Mouse (Mus musculus): ENCODE data around the gene Kcnh1.

Gene Kcnh1

DNA sequence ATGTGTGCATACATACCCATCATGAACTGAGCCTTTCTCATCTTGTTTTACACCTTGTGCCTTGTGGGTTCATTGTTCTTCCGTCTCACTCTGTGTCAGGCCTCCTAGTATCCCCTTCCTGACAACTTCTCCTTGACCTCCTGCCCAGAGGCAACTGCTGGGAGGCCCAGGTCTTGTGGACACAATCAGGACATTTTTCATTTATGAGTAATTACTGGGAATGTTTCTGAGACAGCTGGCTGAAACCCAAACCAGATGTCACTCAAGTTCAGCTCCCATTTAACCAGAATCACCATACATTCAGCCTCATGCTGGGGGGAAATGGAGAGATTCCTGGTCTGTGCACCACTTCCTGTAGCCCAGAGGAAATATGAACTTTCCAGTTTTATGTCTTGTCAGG is 263.9 kb downstream of the Kcnh1 start:
- peak; percentile 63 for DNase-seq (ENCODE audit: extremely low read depth, insufficient read length, low spot score)

DNA sequence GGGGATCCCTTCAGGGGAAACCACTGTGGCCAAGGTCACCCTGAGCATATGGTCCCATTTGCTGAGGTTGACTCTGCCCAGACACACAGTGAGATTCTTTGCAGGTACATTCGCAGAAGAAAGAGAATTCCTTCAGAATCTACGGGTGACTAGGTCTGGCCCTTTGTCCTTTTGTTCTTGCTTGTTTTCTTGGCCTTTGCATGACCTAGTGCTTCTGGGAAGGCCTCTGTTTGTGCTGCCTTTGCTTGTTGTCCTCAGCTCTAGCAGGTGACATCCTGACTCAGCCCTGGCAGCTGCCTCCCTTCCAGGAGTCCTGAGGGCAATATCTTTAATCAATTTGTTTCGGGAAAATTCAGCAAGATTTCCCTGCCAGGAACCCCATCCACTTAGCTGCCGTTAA is 264.4 kb downstream of the Kcnh1 start:
- DNase-seq (ENCODE audit: extremely low read depth, insufficient read length, low spot score) = no peak

DNA sequence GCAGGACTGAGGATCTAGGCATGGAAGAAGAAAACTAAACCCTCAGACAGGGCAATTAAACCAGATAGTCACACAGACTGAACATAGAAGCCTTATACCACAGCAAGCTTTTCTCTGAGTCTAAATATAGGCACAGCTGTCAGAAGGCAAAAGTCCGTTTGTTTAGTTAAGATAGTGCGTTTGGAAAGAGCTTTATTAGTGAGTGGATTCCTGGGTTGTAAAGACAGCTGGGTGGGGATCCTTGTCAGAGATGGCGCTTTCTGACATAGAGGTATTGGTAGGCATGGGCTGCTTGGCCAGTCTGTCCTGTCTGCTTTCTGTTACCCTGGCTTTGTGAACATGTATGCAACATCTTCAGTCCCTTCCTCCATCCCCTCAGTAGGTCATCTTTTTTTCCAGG is 266.5 kb downstream of the Kcnh1 start:
- DNase-seq (ENCODE audit: extremely low read depth, insufficient read length, low spot score) = no peak

DNA sequence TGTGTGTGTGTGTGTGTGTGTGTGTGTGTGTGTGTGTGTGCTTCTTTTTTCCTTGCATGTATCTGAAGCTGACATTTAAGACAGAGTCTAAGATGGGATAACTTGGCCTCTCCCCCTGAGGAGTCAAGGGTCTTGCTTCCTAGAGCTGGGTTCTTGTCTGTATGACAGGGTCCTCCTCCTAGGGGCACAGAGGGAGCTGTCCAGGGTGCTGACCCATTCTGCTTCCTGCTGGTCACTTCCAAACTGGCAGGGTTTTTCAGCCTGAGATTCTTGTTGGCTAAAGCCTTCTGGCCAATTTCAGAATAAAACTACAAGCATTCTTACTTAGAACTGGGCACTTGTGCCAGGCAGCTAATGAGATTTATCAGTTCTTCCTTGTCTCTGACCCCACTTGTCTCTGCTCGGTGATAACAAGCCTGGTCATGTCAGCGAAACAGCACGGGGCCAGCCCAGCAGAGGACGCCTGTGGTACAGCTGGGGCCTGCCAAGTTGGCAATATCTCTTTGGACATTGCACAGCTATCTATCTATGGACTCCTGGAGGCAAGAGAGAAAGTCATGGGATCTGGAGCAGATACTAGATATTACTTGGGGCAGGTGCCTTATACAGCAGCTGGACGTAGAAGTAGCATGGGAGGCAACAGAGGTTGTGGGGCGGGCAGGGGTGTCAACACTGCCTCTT is 267.1 kb downstream of the Kcnh1 start:
- DNase-seq (ENCODE audit: extremely low read depth, insufficient read length, low spot score) = no peak

DNA sequence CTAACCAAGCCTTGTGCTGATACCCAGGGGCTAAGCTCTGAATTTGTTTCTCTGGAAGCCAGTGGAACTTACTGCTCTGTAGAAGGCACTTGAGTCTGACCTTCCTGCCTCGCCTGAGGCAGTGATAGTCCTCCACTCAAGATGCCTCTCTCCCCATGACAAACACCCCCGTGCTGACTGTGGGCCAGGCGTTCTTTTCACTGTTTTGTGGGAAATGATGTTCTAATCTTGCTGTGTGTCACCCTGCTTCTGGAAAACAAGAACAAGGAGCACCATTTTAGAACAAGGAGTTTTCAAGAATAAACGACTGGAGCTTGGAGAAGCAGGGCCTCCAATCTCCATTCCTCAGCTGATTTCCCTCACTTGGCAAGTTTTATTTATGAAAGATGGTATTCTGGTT is 273.2 kb downstream of the Kcnh1 start:
- no peak for DNase-seq (ENCODE audit: extremely low read depth, insufficient read length, low spot score)

DNA sequence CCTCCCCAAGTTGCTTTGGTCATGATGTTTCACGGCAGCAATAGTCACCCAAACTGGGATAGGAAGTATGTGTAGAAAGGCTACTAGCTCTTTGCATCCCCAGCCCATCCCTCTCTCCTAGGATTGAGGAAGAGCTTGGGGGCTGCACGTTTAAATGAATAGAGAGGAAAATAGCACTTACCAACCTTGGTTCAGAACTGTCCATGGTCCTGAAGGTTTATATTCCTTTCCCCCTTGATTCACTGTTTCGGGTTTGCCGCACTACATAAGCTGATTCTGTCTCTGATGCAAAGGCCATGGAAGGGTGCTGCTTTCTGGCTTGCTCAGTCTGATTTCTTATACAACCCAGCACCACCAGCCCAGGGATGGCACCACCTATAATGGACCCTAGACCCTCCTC is 281.8 kb downstream of the Kcnh1 start:
- no peak for DNase-seq (ENCODE audit: extremely low read depth, insufficient read length, low spot score)

DNA sequence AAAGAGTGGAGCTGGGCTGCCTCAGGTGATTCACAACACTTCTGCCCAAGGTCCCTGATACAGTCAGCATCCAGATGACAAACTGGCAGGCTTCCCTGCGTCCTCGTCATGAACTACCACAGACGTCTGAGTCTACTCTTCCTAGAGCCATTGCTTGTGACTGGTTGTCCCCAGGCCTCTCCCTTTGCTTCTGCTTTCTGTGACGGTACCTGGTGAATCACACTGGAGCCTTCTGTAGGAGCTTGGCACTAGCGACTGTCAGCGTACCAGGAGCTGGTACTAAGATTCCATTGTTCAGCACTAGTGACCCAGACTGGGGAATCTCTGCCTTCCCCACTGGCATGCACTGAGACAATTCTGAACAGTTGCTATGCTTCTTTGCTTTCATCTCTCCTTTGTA is 282.6 kb downstream of the Kcnh1 start:
- no peak for DNase-seq (ENCODE audit: extremely low read depth, insufficient read length, low spot score)

DNA sequence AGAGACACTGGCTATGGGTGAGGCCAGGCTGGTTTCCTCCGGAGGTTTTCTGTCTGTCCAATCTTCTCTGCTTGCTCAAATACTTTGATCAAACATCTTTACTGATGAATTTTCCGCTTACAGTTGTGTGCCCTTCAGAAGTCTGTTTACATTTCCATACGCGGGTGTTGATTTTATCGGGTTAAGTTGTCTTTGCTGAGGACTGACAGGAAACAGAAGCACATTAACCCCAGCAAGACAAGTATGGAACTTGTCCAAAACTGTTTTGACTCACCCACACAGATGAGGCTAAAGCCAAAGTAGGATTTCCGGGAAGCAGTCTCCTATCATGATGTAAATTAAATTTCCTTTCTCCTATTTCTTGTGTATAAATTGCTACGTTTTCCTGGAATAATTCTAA is 286.1 kb downstream of the Kcnh1 start:
- DNase-seq (ENCODE audit: extremely low read depth, insufficient read length, low spot score) = no peak

DNA sequence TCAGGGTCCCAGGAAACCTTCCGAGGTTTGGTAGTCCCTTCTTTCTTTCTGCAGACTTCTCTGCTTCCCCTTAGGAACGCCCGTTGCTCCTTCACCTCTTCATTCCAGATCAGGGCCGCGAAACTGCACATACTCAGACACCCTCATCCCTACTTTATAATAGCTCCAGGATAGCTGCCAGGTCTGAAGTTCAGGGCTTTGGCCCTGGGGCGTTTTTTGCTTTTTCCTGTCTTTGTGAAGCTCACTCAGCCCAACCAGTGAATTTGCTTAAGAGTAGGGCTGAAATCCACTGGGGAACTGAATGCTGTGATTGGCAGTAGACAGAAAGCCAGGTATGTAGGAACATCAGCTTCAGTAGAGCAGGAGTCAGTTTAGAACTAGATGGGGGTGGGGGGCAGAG is 287.0 kb downstream of the Kcnh1 start:
- no peak for DNase-seq (ENCODE audit: extremely low read depth, insufficient read length, low spot score)

DNA sequence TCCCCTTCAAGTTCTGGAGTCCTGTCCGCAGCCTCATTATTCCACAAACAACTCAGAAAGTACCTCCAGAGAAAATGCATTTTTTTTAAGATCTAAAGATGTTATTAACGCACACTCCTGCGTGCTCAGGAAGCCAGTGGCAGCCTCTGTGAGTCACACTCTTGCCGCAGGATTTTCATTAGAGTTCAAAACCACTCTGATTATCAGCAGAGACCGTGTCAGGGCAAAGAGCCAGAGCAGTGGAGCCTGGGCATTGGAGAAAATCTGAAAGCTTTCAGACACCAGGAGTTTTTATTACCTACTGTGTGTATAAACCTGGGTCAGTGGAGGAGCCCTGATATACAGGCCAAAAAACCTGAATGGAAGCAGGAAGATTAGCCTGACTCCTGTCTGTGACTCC is 287.6 kb downstream of the Kcnh1 start:
- no peak for DNase-seq (ENCODE audit: extremely low read depth, insufficient read length, low spot score)

DNA sequence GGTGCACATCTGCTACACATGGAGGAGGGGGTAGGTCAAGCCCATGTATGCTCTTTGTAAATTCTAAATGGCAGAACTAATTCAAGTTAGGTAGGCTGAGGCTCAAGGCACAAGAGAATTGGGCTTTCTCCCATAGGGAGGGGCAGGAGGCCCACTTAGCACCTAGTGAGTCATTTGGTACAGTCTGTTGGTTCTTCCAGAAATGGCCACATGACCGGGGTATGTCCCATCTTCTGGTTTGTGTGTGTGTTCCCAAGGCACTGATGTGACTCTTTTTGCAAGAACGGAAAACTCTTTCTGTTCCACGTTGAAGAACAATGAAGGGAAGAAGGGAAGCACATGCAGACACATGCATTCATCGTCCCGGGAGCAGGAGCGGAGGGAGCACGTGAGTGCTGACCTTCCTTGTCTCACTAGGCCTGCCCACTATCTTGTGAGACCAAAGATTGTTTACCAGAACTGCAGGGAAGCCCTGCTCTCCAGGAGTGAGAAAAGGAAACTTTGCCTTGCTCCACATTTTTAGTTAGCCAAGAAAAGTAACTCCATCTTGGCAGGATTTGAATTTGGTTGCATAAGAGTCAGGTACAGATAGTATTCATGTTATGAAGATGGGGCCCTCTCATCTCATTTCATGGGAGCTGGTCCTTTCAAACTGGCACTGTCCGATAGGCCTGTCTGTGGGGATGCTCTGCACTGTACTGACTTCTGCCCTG is 289.7 kb downstream of the Kcnh1 start:
- no peak for DNase-seq (ENCODE audit: extremely low read depth, insufficient read length, low spot score)

DNA sequence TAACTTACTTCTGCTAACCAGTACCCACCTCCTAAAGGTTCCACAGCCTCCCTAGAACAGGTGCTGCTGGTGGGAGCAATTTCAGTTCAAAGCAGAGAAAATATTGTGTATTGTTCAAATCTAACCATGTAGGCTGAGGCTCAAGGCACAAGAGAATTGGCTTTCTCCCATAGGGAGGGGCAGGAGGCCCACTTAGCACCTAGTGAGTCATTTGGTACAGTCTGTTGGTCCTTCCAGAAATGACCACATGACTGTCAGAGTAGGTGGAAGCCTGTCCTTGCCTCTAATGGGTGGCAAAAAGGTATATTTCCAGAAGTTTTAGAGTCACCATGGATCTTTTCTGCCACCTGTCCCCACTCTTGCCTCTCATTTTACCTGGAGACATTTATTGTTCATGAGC is 290.9 kb downstream of the Kcnh1 start:
- DNase-seq (ENCODE audit: extremely low read depth, insufficient read length, low spot score) = no peak

DNA sequence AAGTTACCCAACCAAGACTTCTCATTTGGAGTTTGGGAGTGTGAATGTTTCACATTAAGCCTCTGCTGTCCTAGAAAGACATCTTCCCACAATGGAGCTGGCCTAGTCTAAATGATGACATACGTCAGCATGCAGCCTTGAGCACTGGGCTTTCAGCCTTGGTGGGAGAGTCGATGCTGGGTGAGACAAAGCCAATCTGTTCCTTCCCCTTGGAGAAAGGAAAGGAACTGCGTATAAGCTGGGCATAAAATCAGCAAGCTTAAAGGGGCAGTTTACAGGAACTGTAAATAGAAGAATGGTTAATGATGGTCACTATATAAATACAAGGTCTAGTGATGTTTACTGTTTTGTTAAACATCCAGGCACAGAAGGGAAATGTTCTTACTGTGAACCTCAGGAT is 294.5 kb downstream of the Kcnh1 start:
- DNase-seq (ENCODE audit: extremely low read depth, insufficient read length, low spot score) = no peak

DNA sequence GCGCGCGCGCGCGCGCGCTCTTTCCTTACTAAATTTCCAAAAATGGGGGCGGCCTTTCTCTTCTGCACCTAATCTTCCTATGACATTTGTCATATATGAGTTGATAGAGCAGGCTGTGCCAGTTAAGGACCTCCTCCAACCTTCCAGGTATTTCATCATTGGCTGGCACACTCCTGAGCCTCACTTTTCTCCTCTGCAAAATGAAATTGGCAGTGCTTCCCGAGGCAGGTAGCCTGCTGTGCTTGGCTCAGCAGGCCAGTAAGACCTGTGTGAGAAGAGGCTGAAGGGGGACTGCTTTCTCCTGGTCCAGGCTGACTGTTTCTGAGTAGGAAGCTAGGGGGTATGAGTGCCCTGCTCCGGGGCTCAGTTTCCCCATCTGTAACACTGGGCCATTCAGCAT is 297.0 kb downstream of the Kcnh1 start:
- no peak for DNase-seq (ENCODE audit: extremely low read depth, insufficient read length, low spot score)

DNA sequence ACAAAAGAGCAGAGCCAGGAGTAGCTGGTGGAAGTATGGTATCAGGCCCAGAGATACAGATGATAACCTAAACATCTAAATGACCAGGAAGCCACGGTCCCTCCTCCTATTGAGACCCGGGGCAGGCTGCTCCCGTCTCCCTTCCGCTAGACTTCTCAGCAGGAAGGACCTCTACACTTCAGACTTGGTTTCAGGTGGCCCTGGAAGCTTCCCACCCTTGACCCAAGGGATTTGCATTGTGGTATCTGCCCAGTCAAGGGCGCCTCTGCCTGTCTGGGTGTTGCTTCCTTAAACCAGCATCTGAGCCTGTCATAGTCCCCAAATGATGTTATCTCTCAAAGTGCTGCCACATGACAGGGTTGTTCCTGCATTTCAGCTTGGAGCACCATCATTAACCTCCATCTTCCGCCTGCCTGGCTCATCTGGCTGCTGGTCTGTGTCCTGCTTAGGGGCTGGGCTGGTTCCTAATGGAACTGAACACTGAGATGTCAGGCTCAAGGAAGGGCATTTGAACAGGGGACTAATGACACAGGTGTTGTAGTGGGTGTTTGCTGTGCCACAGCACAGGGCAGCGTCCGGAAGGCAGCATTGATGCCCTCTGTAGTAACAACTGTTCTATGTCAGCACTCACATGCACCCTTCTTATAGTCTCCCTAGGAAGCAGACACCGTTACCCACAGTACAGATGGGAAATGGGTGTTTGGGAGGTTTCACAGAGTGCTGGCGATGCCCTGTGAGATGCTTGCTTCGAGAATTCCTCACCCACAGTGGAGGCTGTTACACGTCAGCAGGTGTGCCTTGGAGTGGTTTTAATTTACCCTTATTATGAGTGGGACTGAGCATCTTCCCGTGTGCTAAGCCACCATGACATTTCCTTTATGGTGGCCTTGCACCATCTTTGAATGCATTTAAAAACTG is 299.6 kb downstream of the Kcnh1 start:
- DNase-seq (ENCODE audit: extremely low read depth, insufficient read length, low spot score) = no peak

DNA sequence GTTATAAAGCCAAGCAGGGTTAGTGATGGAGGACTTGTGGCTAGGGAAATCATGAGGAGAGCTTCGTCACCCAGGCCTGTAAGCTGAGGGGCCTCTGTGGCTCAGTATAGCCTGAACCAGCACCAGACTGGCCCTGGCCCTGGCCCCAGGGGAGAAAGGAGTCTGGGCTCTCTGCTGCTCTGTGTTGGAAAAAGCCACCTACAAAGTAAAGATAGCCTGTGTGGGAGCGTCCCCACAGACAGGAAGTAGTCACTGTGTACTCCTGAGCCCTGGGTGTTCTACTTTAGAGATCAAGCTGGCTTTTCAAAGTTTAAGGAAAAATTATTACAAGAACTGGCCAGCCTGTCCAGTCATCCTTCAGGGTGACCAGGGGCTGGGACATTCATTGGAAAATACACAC is 306.9 kb downstream of the Kcnh1 start:
- DNase-seq (ENCODE audit: extremely low read depth, insufficient read length, low spot score) = no peak

DNA sequence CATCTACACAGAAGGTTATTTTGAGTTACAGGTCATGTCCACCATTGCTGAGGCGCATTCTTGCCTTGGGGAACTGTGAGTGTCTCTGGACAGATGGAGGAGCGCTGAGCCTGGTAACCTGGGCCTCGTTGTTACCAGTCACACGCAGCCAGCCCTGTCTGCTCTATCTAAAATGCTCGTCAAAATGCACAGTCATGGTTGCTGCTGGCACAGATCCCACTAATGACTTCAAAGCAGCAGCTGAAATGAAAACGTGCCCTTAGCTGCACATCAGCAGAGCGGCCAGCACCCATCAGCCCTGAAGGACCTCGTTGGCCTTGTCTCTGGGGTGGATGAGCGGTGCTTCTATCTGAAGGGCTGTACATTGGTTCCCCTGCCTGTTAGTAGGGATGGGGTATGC is 311.4 kb downstream of the Kcnh1 start:
- DNase-seq (ENCODE audit: extremely low read depth, insufficient read length, low spot score) = no peak

DNA sequence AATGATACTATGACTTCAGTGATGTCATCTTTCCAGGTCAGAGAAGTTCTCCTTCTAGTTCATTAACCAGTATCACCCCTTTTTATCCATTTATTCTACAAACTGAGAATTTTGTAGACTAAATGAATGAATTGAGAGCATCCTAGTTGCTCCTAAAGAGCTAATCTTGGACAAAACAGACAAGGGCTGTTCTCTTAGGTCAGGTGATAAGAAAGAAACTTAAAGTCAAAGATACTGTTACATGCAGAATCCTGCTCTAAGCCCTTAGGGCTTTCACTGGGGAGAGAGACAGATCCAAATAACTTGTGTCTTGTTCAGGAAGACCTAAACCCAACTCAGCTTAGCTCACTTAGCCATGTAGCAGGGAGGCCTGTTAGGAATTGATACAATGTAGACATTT is 312.3 kb downstream of the Kcnh1 start:
- DNase-seq (ENCODE audit: extremely low read depth, insufficient read length, low spot score) = no peak

DNA sequence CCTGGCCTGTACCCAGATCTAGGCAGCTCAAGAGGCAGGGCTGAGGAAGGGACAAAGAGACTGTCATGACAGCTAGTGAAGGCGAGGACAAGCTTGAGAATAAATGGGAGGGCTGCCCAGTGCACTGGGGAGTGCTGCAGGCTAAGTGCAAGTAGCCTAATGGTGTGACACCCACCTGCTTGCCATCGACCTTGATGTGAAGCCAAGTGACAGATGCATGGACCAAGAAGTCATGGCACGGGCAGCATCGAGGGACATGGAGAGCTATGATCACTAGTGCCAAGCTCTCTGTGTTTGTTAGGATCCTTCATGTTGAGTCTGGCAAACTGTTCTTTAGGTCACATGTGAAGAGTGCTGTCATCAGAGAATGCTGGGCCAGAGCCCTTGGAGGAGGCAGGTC is 313.1 kb downstream of the Kcnh1 start:
- no peak for DNase-seq (ENCODE audit: extremely low read depth, insufficient read length, low spot score)

DNA sequence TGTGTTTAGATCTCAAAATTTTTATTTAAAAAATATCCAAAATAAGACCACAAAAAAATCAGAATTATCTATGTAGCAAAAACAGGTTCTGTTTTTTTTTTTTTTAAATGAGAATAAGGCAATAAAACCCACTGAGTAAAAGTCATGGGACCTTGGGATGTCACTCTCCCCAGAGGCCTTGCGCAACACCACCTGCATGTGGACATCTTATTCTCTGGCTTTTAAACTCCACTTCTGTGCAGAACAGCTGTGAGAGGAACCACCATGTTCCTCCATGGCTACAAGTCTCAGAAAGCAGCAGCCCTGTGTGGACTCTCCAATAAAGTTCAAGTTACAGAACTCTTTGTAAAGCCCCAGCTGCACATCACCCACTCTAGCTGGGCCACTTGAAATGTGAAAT is 322.2 kb downstream of the Kcnh1 start:
- DNase-seq (ENCODE audit: extremely low read depth, insufficient read length, low spot score) = no peak

DNA sequence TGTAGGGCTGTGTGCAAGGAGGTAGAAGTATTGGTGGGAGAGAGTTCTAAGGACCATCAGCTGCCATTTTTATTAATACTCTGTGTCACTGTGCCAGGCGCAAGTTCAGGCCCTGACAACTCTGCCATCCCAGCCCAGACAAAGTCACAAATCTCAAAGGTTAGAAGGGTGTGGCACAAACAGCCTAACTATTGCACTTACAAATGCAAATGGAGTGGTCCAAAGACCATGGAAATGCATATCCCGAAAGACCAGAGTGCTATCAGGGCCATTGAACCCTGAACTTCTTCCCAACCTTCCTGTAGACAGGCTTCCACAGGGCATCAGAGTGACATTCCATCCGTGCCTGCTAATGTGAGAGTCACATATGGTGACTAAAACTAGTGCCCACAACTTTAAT is 324.8 kb downstream of the Kcnh1 start:
- no peak for DNase-seq (ENCODE audit: extremely low read depth, insufficient read length, low spot score)

DNA sequence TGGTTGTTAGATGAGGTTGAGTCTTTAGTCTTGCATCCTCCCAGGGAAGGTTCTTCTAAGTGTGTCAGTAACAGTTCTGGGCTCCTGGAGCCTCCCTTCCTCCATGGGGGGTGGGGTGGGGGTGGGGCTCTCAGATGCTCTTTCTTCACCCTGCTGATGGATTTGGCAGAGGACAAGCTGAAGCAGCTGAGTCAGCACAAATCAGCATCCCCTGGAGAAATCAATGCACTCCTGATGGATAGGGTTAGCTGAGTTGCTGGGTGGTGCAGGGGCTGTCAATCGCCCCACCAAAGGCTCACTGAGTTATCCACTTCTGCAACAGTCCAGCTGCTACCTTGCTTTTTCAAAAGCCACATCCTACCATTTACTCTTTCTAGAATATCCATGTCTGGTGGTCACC is 329.1 kb downstream of the Kcnh1 start:
- no peak for DNase-seq (ENCODE audit: extremely low read depth, insufficient read length, low spot score)
